Mouse (Mus musculus) testis, adult 2 months (tissue): ENCODE measurements around the gene Vrtn.

Source experiments
- CTCF ChIP-seq: fragments of 200-500 bp; IDR thresholded peaks from 2 replicates; pipeline ENCODE4 v1.5.1; 2012; ENCODE audit warnings: low read depth, mild to moderate bottlenecking, inconsistent platforms, low read length, moderate library complexity; ENCODE audit not compliant: control insufficient read depth, insufficient read depth, insufficient replicate concordance
- POLR2A ChIP-seq: fragments of 200-500 bp; IDR thresholded peaks from 2 replicates; pipeline ENCODE4 v1.6.1; 2012; ENCODE audit warnings: low read depth, mild to moderate bottlenecking, inconsistent platforms, low read length, moderate library complexity; ENCODE audit not compliant: control insufficient read depth

GRCm38 (mm10) chr12:84686176-84686575, 45.4 kb downstream of the Vrtn start:
- TF ChIP-seq POLR2A (no peak), CTCF (no peak)
